Mouse (Mus musculus) cortical plate, adult 2 months (tissue): ENCODE data around the gene Gm10645.

Experiments
- CTCF ChIP-seq: fragments of 200-500 bp; IDR thresholded peaks from 2 replicates; pipeline ENCODE4 v1.5.1; 2011; ENCODE audit warnings: mild to moderate bottlenecking, control low read depth, low read length; ENCODE audit not compliant: insufficient read depth; ENCODE audit errors: extremely low read depth
- POLR2A ChIP-seq: fragments of 200-500 bp; IDR thresholded peaks from 2 replicates; pipeline ENCODE4 v1.6.1; 2011; ENCODE audit warnings: mild to moderate bottlenecking, low read length, control low read depth; ENCODE audit not compliant: insufficient read depth; ENCODE audit errors: extremely low read depth

DNA sequence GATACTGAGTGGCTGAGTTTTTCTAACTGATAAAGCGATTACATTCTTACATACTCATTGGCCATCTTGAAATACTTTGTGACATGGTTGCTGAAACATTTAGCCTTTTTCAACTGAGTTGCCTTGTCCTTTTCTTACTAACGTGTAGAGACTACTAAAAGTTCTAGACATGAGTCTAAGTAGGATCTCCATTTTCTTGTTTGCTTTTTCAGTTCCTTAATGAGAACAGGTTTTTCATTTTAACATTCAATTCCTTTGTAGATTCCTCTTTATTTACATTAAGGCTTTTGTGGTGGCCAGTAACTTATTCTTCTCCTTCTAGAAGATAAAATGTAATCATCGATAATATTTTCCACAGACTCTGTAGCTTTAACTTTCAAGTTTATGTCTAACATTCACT, 3.2 kb upstream of the Gm10645 start:
- TF ChIP-seq POLR2A (no peak), CTCF (no peak)
